Mouse (Mus musculus): Measurements from ENCODE around the gene Nav2. TPM values are rescaled to one million over a fixed set of nuclear protein-coding genes. Genes with fewer than 3 reads are reported as not detected.

The Nav2 gene
- total and polyA plus RNA-seq, 3 experiments = 2.0 to 2.7 TPM; not detected in 1

- no peak for TF ChIP-seq HCFC1 (IDR thresholded peaks at IDR 0.05; ENCODE audit: low read depth, low read length)
- TF ChIP-seq CHD2 (IDR thresholded peaks at IDR 0.05; ENCODE audit: low read length) = no peak
- no peak for TF ChIP-seq CHD1 (IDR thresholded peaks at IDR 0.05; ENCODE audit: low read depth, low read length)
- TF ChIP-seq USF1 (IDR thresholded peaks at IDR 0.05; ENCODE audit: low read depth, low read length) = no peak
- TF ChIP-seq ZMIZ1 (IDR thresholded peaks at IDR 0.05; ENCODE audit: low read depth, low read length) = no peak
- TF ChIP-seq POLR2AphosphoS5 (IDR thresholded peaks at IDR 0.05; ENCODE audit: borderline replicate concordance, low read depth, low read length) = no peak
- TF ChIP-seq ZKSCAN1 (IDR thresholded peaks at IDR 0.05; ENCODE audit: low read depth, low read length) = no peak
- no peak for TF ChIP-seq ZC3H11A (IDR thresholded peaks at IDR 0.05; ENCODE audit: low read depth, low read length)
- TF ChIP-seq RAD21 (IDR thresholded peaks at IDR 0.05; ENCODE audit: low read depth, low read length) = no peak
- no peak for TF ChIP-seq ZNF384 (IDR thresholded peaks at IDR 0.05; ENCODE audit: low read depth, low read length)
- H3K4me3 ChIP-seq (ENCODE audit: control insufficient read depth in 1 of 2, insufficient read depth in 1 of 2, low read depth in 2 of 2, low read length in 2 of 2) = no peak overlapping the region
- peaks cover 0 to 8% of the 10 kb centered on the region in 2 experiments; a peak in 2 of 4 replicates for H3K27me3 ChIP-seq (ENCODE audit: control insufficient read depth in 1 of 2, insufficient read depth in 2 of 2, low read length in 2 of 2)
- H3K36me3 ChIP-seq (ENCODE audit: control insufficient read depth in 1 of 2, insufficient read depth in 2 of 2, low read length in 2 of 2) = no peaks in the 10 kb centered on the region
- no peak overlapping the region for H3K27ac ChIP-seq (ENCODE audit: control insufficient read depth, low read depth, low read length)
- no peaks in the 10 kb centered on the region for H3K79me2 ChIP-seq (ENCODE audit: control insufficient read depth, insufficient read depth, low read length, poor library complexity)
- H3K4me1 ChIP-seq (ENCODE audit: control insufficient read depth in 1 of 2, insufficient read depth in 2 of 2, low read length in 2 of 2) = no peaks in the 10 kb centered on the region
- no peak overlapping the region for H3K9ac ChIP-seq (ENCODE audit: control insufficient read depth, low read depth, low read length, poor library complexity, severe bottlenecking)
- no peaks in the 10 kb centered on the region for H3K9me3 ChIP-seq (replicated peaks; ENCODE audit: insufficient read depth, low read length)
- DNase-seq (ENCODE audit: low read depth, low spot score) = no peak
Observed at GRCm38 (mm10) chr7:49172926-49173325, 264.4 kb downstream of the Nav2 start.

DNA sequence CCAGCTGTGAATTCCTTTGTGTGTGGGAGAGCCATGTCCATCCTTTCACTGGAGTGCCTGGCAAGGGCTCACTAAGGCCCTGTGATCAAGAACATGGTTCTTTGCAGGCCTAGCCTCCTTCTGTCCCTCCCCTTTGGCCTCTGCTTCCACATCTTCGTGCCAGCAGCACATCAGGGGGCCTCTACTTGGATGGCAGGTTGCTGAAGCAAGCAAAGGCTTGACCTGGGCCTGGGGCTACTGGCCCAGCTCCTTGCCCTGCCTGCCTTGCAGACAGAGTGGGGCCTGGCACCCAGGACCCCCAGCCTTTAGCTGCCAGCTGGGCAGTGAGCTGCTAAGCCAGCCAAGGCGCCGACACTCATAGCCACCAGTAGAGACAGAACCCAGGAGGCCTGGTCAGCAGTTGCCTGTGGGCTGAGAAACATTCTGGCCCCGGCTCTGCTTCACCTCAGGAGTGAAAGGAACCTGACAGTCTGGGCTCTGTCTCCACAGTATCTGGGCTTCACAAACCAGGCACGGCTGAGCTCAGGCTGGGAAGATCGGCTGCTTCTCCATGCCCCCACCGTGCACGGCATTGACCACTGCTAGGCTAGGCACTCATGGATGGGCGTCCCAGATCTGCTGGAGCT is 267.4 kb downstream of the Nav2 start:
- Histone ChIP-seq H3K4me3 (ENCODE audit: control insufficient read depth in 1 of 2, insufficient read depth in 1 of 2, low read depth in 2 of 2, low read length in 2 of 2) (no peak overlapping the region), H3K4me1 (ENCODE audit: control insufficient read depth in 1 of 2, insufficient read depth in 2 of 2, low read length in 2 of 2) (no peaks in the 10 kb centered on the region), H3K27me3 (ENCODE audit: control insufficient read depth in 1 of 2, insufficient read depth in 2 of 2, low read length in 2 of 2) (peaks cover 0 to 2% of the 10 kb centered on the region in 2 experiments; a peak in 1 of 4 replicates), H3K9ac (ENCODE audit: control insufficient read depth, low read depth, low read length, poor library complexity, severe bottlenecking) (no peak overlapping the region), H3K9me3 (replicated peaks; ENCODE audit: insufficient read depth, low read length) (no peaks in the 10 kb centered on the region), H3K27ac (ENCODE audit: control insufficient read depth, low read depth, low read length) (no peak overlapping the region), H3K79me2 (ENCODE audit: control insufficient read depth, insufficient read depth, low read length, poor library complexity) (no peaks in the 10 kb centered on the region), H3K36me3 (ENCODE audit: control insufficient read depth in 1 of 2, insufficient read depth in 2 of 2, low read length in 2 of 2) (no peaks in the 10 kb centered on the region)
- TF ChIP-seq MEF2A (IDR thresholded peaks at IDR 0.05; ENCODE audit: extremely low read depth, insufficient replicate concordance, low read depth, low read length, poor library complexity, severe bottlenecking) (no peak), GATA1 (IDR thresholded peaks at IDR 0.05; ENCODE audit: low read depth, low read length) (no peak), MAZ (IDR thresholded peaks at IDR 0.05; ENCODE audit: low read depth, low read length) (no peak), TBP (IDR thresholded peaks at IDR 0.05; ENCODE audit: low read depth, low read length) (no peak), CHD1 (IDR thresholded peaks at IDR 0.05; ENCODE audit: low read depth, low read length) (no peak), GABPA (IDR thresholded peaks at IDR 0.05; ENCODE audit: low read depth, low read length) (no peak), MYB (IDR thresholded peaks at IDR 0.05; ENCODE audit: low read depth, low read length) (no peak), ETS1 (IDR thresholded peaks at IDR 0.05; ENCODE audit: low read depth, low read length) (no peak)
- no peak for DNase-seq (ENCODE audit: low read depth, low spot score)

Data from MEL (cell line).